Mouse (Mus musculus) cerebellum, adult 11-12 months (tissue): ENCODE measurements around the gene AI182371.

Experiments
- DNase-seq: peaks from one replicate; pipeline ENCODE4 v3.0.0; 2022

Gene AI182371

DNA sequence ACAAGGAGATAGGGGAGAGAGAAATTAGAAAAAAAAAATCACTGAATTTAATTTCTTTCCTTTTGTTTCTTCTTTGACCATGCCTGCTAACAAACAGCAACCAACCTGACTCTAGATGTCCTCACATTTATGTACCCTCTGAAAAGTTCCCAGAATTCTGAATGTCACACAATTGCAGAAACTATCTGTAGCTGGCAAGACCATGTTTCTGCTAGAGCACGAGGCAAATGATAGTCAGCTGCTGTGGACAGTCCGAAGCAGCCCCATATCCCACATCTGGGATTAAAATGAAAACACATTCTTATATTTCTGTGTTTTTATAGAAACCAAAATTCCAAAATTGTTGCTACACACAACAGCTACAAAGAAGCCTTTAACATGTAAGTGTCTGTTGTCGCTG is at the start of gene AI182371:
AI182371 (minus strand) TSS at position 101 of the 400 bp plus-strand sequence.
- DNase-seq: no peak

- DNase-seq: no peak
Measured at GRCm38 (mm10) chr2:35148806-35149205, 47.5 kb upstream of the AI182371 start.

DNA sequence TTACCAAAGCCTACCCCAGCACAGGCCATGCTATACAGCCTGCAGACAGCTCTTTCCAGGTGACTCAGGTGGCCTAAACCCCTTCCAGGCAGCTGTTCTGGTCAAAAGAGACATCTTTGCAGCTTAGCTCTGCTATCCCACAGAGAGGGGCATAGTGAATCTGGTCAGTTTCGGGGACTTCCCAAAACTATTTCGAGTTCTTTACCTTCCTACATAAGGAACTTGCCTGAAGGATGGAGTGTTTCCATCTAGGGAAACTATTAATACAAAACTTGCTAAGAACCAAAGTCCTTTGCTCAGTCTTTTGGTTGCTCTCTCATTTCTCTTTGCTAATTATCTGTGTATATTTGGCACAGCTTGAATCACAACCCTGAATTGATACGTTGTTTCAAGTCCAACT is 40.3 kb upstream of the AI182371 start:
- no peak for DNase-seq

- DNase-seq: no peak
Measured at GRCm38 (mm10) chr2:35138576-35138975, 37.2 kb upstream of the AI182371 start.

DNA sequence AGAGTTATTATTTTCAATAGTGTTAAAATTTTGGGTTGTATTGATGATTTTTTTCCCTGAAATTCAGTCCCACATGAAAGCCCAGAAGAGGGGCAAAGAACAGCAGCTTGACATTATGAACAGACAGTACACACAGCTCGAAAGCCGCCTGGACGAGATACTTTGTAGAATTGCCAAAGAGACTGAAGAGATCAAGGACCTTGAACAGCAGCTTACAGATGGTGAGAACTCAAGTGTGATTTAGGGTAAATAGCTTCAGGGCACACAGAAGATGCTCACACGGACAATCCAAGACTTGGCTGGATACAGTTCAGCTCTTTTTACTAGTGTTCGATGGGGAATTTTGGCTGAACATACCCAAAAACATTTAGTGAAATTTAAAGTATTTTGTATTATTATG is 32.5 kb upstream of the AI182371 start:
- DNase-seq: no peak

DNA sequence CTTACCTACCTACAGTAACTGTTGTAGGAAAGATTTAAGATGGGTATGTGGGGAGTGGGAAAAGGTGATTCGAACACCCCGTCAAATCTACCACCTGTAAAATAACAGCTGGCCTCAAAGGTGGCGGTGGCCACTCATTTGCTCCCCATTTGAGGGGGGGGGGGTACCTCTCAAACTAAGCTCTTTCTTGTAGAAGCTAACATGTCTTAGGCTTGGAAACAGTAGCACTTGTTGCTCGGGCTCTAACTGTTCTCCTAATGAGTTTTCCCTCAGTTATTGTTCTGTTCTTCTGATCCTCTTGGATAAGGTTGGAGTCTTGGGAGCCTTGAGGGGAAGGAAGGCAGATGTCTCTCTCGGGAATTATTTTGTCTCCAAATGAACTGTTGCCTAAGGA is 31.3 kb upstream of the AI182371 start:
- no peak for DNase-seq

DNA sequence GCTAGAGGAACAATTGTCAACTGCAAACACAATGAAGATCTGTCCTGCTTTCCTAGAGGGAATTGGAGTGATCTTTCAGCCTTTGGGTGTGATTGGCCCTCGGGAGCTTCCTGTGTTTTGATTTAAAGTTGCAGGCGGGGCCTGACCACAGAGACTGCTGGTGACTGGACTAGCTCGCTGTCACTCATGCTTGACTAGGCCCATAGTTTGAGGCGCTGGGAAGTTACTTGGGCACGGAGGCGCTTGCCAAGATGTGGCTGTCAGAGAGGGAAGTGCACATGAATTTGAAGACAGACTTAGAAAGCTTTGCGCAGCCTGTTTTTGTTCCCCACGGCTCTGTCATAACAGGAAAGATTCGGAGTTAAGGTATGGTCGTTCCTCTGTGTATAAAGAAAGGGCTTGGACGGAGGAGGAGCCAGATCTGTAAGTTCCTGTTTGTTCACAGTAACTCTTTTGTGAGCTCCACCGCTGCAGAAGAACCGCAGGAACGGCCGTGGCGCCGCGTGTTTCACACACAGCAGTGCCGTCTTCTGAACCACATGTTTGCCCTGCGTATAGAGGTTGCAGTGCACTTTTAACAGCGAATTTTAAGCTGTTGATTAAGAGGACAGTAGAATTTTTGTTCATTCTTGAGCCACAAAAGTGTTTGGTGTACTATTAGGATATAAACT is 30.8 kb upstream of the AI182371 start:
- DNase-seq: peak; percentile 84

DNA sequence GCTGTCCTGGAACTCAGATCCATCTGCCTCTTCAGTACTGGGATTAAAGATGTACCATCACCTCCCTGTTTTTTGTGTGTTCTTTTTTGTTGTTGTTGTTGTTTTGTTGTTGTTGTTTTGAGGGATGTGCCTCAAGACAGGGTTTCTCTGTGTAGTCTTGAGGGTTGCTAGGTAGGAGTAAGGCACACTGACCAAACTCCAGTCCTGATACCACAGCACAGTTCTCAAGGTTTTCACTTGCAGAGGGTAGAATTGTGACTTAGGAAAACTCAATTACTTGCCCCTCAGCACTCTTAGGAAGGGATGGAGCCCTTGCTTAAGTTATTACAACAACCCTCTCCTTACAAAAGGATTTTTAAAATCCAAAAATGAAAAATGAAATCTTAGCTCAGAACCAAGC is 30.1 kb upstream of the AI182371 start:
- DNase-seq: no peak

- DNase-seq: no peak
Measured at GRCm38 (mm10) chr2:35124716-35125115, 23.4 kb upstream of the AI182371 start.

DNA sequence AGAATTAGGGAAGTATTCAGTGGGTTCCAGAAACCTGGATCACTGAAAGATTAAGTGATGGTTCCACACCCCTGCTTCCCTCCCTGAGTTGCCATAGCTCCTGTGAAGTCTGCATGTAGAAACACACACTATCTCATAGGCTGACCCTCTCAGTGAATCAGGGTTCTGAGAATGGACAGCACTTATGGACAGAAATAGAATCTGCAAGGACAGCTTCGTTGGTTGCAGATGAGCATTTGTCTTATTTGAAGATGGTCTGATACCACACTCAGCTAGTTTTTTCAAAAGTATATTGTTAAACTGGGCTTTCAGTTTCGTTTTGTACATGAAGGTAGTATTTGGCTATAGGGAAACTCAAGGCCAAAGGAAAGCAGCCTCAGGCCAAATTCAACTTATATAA is 9.2 kb upstream of the AI182371 start:
- DNase-seq: no peak

- no peak for DNase-seq
Measured at GRCm38 (mm10) chr2:35109924-35110304, 8.6 kb upstream of the AI182371 start.

- DNase-seq: peak; percentile 94
Measured at GRCm38 (mm10) chr2:35109141-35109923, 8.0 kb upstream of the AI182371 start, which contains the start of gene Cntrl. Cntrl (plus strand) TSS chr2:35109492.

- peak; percentile 35 for DNase-seq
Measured at GRCm38 (mm10) chr2:35108712-35109111, 7.4 kb upstream of the AI182371 start.

DNA sequence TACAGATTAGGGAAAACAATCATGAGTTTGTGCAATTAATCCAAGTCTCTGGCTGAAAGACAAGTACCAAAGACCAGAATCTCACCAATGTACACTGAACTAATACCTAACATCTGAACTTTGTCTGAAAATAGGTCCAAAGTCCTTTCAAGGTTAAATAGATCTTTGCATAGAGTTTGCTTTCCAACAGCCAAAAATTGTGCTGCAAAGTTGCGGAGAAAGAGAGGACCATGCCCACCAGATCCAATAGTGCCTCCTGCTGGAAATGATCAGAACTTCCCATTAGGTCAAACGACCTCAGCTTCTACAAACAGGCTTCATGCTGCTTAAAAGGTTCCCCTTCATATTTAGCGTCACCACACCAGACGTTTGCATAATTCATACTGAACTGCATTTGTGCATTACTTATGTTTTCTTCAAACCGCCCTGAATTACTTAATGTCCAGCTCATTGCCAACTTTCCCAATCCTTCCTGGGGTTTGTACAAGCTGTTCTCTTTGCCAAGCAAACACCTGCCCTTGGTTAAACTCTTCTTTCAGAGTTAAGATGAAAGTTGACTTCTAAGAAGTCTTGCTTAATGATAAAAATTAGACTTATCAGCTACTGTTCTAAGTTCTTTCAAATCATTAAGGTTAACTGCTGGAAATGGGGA is 6.8 kb upstream of the AI182371 start:
- no peak for DNase-seq

- DNase-seq: no peak
Measured at GRCm38 (mm10) chr2:35104843-35105242, 3.5 kb upstream of the AI182371 start.

- DNase-seq: no peak
Measured at GRCm38 (mm10) chr2:35103558-35103957, 2.2 kb upstream of the AI182371 start.

GRCm38 (mm10) chr2:35102777-35103176 is 1.4 kb upstream of the AI182371 start:
- no peak for DNase-seq

DNA sequence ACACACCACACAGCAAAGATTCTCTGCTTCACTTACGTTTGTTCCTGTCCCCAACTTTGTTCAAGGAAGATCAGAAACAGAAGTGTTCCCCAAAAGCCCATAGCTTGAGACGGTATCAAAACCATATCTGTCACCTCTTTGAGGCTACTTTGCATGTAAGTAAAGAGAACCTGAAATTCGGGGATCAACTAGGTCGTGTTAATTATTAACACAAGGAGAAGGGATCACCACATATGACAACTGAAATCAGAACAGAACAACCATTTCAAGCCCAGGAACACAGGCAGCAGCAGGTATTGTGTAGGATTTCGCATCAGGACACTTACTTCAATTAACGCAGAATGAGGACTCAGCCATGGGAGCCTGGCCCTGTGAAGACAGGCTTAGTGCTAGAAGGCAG is 814 bp downstream of the AI182371 start:
- no peak for DNase-seq

DNA sequence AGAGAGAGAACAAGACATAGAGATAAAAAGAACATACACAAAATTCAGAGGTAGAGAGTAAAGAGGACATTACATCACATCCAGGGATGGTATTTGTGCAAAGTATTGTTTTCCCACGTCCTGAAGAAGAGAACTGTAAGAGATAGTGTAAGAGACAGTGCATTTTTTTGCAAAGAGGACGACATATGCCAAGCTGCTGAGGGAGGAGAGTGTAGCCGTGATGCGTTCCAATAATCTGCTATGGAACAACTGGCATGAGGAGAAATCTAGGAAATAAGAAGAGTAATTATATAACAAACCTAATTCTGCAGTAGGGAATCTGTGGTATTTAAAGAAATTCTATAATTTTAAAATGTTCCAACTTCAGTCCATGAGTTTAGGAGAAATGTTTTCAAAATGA is 13.9 kb downstream of the AI182371 start:
- no peak for DNase-seq

- DNase-seq: no peak
Measured at GRCm38 (mm10) chr2:35079166-35079565, 22.2 kb downstream of the AI182371 start.

DNA sequence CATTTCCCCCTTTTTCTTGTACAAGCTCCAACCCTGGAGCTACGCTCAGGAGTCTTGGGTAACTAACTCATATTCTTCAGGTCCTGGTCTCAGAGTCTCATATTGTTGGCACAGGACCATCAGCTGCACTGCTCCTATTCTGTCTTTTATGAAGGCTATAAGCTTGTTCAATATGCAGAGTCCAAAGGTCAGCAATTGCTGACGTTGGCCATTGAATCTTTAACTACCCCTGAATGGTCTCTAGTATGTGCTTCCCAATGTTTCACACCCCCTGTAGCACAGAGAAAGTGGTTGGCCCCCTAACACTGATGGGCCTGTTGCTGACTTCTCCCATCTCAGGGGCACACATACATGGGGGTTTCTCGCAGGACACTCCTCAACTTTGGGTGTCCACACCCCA is 27.0 kb downstream of the AI182371 start:
- DNase-seq: no peak

GRCm38 (mm10) chr2:35072547-35072946 is 28.8 kb downstream of the AI182371 start:
- no peak for DNase-seq

- DNase-seq: no peak
Measured at GRCm38 (mm10) chr2:35070275-35070674, 31.1 kb downstream of the AI182371 start.

DNA sequence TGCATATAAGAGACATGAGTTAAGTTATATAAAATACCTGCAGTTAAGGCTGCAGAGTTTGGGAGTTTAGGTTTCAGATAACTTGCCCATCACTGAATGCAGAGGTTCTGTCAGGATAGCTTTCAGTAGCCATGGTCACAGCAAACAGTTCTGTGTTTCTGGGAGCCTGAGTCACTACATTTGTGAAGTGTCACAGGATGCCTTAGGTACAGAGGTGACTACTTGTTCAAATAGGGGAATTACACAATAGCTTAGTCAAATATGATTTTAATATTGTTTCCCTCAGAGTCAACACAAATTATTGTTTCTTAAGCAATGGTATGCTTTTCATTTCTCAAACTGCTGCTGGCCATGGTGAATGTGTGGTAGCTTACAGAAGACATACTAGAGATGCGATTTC is 32.2 kb downstream of the AI182371 start:
- DNase-seq: no peak
